Mouse (Mus musculus) monocyte, adult 5-6 weeks (primary cell): ENCODE measurements around the gene Gm527. TPM values are rescaled to one million over a fixed set of nuclear protein-coding genes. Genes with fewer than 3 reads are reported as not detected.
A peak's percentile ranks its signal among the peaks of the same experiment; 100 is the strongest.

Experiments
- ATAC-seq: fragments of 153-309, 156-312 bp; replicated peaks from 2 replicates; pipeline ENCODE4 v1.8.0; 2017; ENCODE audit warnings: mild to moderate bottlenecking; ENCODE audit not compliant: low TSS enrichment, insufficient number of reproducible peaks, severe bottlenecking, poor library complexity, low FRiP score
- total RNA-seq: library from RNA; stranded (forward); fragments of 200-1000, 200-491, 200-594 nt; gene quantifications from 3 replicates; pipeline ENCODE4 v1.2.3, GENCODE M21; 2017

Gene Gm527
- total RNA-seq, result 14.7 to 22.9 TPM (median 20.9 TPM) in 3 replicates

GRCm38 (mm10) chr12:64917578-64918471, at the start of gene Gm527:
Gene Gm527 (plus strand): TSS chr12:64917906.
- peak; percentile 98 for ATAC-seq

GRCm38 (mm10) chr12:64871103-64871502, 46.6 kb upstream of the Gm527 start:
- no peak for ATAC-seq

- 0 out of 2 replicates have a peak, but pooled peaks have one; percentile 56 for ATAC-seq
Measured at GRCm38 (mm10) chr12:64897060-64897730, 20.5 kb upstream of the Gm527 start.

GRCm38 (mm10) chr12:64902506-64902905, 15.2 kb upstream of the Gm527 start:
- no peak for ATAC-seq

- no peak for ATAC-seq
Measured at GRCm38 (mm10) chr12:64903186-64903585, 14.5 kb upstream of the Gm527 start.

- no peak for ATAC-seq
Measured at GRCm38 (mm10) chr12:64912996-64913395, 4.7 kb upstream of the Gm527 start.

- no peak for ATAC-seq
Measured at GRCm38 (mm10) chr12:64916735-64917134, 971 bp upstream of the Gm527 start.

- ATAC-seq, result no peak
Measured at GRCm38 (mm10) chr12:64937493-64937892, 19.8 kb downstream of the Gm527 start.

GRCm38 (mm10) chr12:64964560-64964959, 46.9 kb downstream of the Gm527 start:
- no peak for ATAC-seq

GRCm38 (mm10) chr12:64965124-64966026, 47.7 kb downstream of the Gm527 start, which contains the start of the genes Klhl28 and Togaram1:
Gene Klhl28 (minus strand): TSS chr12:64965534.
Gene Togaram1 (plus strand): TSS chr12:64965804.
- peak; percentile 98 for ATAC-seq

GRCm38 (mm10) chr12:64966101-64966631, 48.5 kb downstream of the Gm527 start:
- 0 out of 2 replicates have a peak, but pooled peaks have one; percentile 3 for ATAC-seq

- no peak for ATAC-seq
Measured at GRCm38 (mm10) chr12:64966652-64967435, 49.1 kb downstream of the Gm527 start.

- ATAC-seq, result no peak
Measured at GRCm38 (mm10) chr12:64967470-64967869, 49.8 kb downstream of the Gm527 start.

- no peak for ATAC-seq
Measured at GRCm38 (mm10) chr12:64968067-64968466, 50.4 kb downstream of the Gm527 start.

- no peak for ATAC-seq
Measured at GRCm38 (mm10) chr12:64971399-64971798, 53.7 kb downstream of the Gm527 start.

GRCm38 (mm10) chr12:64972063-64972462, 54.4 kb downstream of the Gm527 start:
- no peak for ATAC-seq
